Mouse (Mus musculus) liver, postnatal 0 days (tissue): ENCODE measurements at regions not wholly inside any gene's neighbourhood (a gene's known extent, or its start where the extent isn't known, plus 50 kb on each side); places are given as distances from the start of the nearest gene placed in this dataset.

Experiments used
- CTCF ChIP-seq: sonication (generic); IDR thresholded peaks from 2 replicates; pipeline ENCODE4 v1.5.1; 2016; ENCODE audit warnings: antibody characterized with exemption, low read depth
- EP300 ChIP-seq: IDR thresholded peaks from 2 replicates; pipeline ENCODE4 v1.6.1; 2016; ENCODE audit warnings: antibody characterized with exemption, low read depth, mild to moderate bottlenecking

GRCm38 (mm10) chr3:146341652-146342340 is 62.6 kb upstream of the Ssx2ip start:
- TF ChIP-seq CTCF (no peak), EP300 (no peak)
